Mouse (Mus musculus) embryonic fibroblast, embryonic 13.5 days (primary cell): ENCODE measurements around the gene Hlf. TPM values are rescaled to one million over a fixed set of nuclear protein-coding genes. Genes with fewer than 3 reads are reported as not detected.

Source experiments
- H3K27ac ChIP-seq: 2 replicates; pipeline ENCODE4 v1.5.1; 2012; ENCODE audit warnings: low read length, control low read depth, inconsistent platforms; ENCODE audit not compliant: insufficient read depth
- H3K4me1 ChIP-seq: 2 replicates; pipeline ENCODE4 v1.6.1; 2011; ENCODE audit warnings: low read length; ENCODE audit not compliant: control insufficient read depth, insufficient read depth
- H3K4me3 ChIP-seq: 2 replicates; pipeline ENCODE4 v1.5.1; 2011; ENCODE audit warnings: mild to moderate bottlenecking, control low read depth, low read length; ENCODE audit not compliant: insufficient read depth
- CTCF ChIP-seq: IDR thresholded peaks from 2 replicates; pipeline ENCODE4 v1.5.1; 2011; ENCODE audit warnings: mild to moderate bottlenecking, control low read depth, low read length, moderate library complexity, borderline replicate concordance; ENCODE audit not compliant: insufficient read depth
- POLR2A ChIP-seq: IDR thresholded peaks from 2 replicates; pipeline ENCODE4 v1.6.1; 2011; ENCODE audit warnings: low read depth, mild to moderate bottlenecking, control low read depth, low read length, moderate library complexity
- polyA plus RNA-seq: library from polyadenylated mRNA; stranded (reverse); fragments of >200 nt; gene quantifications from 2 replicates; pipeline ENCODE4 v1.2.4, GENCODE M21; 2011; ENCODE audit warnings: low read depth; ENCODE audit not compliant: missing spikeins, insufficient read length

The Hlf gene
- polyA plus RNA-seq, 1 experiment, result 2.8 TPM

DNA sequence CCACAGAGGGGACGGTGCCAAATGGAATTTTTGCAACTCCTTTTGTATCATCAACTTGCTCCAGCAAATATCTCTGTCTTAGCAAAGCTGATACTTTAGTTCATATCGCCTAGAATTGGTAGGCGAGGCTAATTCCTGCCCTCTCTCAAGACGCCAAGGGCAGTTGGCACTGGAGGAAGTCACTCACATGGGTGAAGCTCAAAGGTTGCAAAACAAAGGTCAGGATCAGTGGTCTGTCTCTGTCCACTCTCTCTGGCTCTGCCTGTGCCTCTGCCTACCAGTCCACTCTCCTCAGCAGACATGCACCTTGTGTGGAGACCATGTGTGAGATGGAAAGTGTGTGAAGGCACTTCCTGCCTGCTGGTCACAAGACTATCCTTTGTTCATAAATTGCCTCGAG lies 48.4 kb downstream of the Hlf start:
- H3K4me3 ChIP-seq, result no peak overlapping the region
- no peaks in the 10 kb centered on the region for H3K4me1 ChIP-seq
- H3K27ac ChIP-seq, result no peak overlapping the region
- TF ChIP-seq POLR2A, result no peak
- no peak for TF ChIP-seq CTCF

- Histone ChIP-seq H3K4me3 (no peak overlapping the region), H3K4me1 (no peaks in the 10 kb centered on the region), H3K27ac (no peak overlapping the region)
- no peak for TF ChIP-seq CTCF
- no peak for TF ChIP-seq POLR2A
Observed at GRCm38 (mm10) chr11:90340836-90341235, 49.9 kb downstream of the Hlf start.

- no peak overlapping the region for H3K27ac ChIP-seq
- H3K4me1 ChIP-seq, result no peaks in the 10 kb centered on the region
- TF ChIP-seq POLR2A (no peak), CTCF (no peak)
- H3K4me3 ChIP-seq, result no peak overlapping the region
Observed at GRCm38 (mm10) chr11:90334816-90335215, 55.9 kb downstream of the Hlf start.

DNA sequence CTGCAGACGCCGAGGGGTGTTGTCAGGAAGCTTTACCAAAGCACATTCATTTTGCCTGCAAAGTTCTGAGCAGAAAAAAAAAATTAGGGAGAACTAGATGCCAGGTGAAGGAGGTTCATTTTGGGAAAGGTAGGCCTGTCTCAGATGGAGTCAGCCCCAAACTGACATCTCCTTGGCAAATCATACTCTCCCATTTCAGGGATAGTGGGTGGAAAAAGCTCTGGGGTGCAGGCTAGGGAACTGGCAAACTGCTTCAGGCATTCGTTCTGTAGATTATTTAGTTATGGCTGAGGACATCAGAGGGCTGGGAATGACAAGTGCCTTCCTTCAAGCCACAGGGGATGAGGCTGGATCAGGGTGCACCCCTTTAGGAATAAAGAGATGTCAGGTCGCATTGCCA lies 58.0 kb downstream of the Hlf start:
- Histone ChIP-seq H3K4me1 (no peaks in the 10 kb centered on the region), H3K27ac (no peak overlapping the region), H3K4me3 (no peak overlapping the region)
- TF ChIP-seq CTCF (no peak), POLR2A (no peak)

DNA sequence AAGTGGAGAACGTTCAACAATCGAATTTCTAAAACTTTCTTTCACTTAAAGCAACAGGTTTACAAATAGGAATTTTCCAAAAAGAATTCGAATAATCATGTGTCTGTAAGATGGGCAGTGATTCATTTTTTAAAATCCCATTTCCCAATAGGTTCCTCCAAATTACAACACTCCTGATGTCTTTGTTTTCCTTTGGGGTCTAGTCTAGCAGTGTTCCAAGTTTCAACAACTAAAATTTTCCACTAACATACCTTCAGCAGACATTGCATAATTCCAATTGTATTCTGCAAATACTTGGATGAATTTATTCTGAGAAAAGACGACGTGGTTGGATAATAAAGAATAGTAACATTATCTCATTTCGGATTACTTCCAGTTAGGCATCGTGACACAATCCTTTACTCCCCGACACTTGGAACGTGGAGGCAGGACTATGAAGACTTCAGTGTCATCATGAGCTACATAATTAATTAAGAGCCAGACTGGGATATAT lies 60.4 kb downstream of the Hlf start:
- H3K27ac ChIP-seq, result no peak overlapping the region
- H3K4me3 ChIP-seq, result no peak overlapping the region
- no peak for TF ChIP-seq CTCF
- TF ChIP-seq POLR2A, result no peak
- H3K4me1 ChIP-seq, result no peaks in the 10 kb centered on the region

DNA sequence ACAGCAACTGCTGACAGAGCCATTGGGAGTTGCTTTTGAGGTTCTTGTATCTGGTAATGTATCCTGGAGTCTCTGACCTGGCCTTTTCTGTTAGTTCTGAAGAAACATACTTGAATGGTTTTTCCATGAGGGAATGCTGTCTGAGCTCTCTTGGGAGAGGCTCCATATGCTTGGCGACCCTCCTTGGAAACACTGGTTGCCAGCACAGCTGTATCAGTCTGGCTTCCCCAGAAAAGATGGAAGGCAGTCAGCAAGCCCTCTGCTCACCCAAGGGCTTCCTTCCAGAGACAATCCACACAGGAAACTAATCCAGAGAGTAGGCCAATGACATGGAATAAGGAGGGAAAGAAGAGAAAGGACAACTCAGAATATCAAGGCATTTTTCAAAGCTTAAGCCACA lies 63.9 kb downstream of the Hlf start:
- no peak for TF ChIP-seq POLR2A
- no peak for TF ChIP-seq CTCF
- H3K27ac ChIP-seq, result no peak overlapping the region
- no peak overlapping the region for H3K4me3 ChIP-seq
- no peaks in the 10 kb centered on the region for H3K4me1 ChIP-seq

GRCm38 (mm10) chr11:90326146-90326545 lies 64.5 kb downstream of the Hlf start:
- no peak for TF ChIP-seq CTCF
- TF ChIP-seq POLR2A, result no peak
- H3K27ac ChIP-seq, result no peak overlapping the region
- no peaks in the 10 kb centered on the region for H3K4me1 ChIP-seq
- no peak overlapping the region for H3K4me3 ChIP-seq

DNA sequence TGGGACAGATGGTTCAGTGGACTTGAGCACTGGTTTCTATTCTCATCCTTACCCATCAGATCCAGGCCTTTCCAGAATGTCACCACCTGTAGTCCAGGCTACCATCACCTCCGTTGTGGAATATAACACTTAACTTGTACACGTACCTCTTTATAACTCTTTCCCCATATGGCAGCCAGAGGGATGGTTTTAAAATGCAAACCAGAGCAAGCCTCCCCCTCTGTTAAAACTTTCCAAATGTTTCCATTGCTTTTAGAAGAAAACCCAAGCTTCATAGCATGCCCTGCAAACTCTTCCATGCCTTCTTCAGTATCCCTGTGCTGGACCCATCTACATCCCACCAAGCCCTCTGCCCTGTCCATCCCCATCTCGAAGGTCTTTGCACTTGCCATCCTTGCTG lies 66.1 kb downstream of the Hlf start:
- Histone ChIP-seq H3K4me3 (no peak overlapping the region), H3K27ac (no peak overlapping the region), H3K4me1 (no peaks in the 10 kb centered on the region)
- no peak for TF ChIP-seq CTCF
- no peak for TF ChIP-seq POLR2A

DNA sequence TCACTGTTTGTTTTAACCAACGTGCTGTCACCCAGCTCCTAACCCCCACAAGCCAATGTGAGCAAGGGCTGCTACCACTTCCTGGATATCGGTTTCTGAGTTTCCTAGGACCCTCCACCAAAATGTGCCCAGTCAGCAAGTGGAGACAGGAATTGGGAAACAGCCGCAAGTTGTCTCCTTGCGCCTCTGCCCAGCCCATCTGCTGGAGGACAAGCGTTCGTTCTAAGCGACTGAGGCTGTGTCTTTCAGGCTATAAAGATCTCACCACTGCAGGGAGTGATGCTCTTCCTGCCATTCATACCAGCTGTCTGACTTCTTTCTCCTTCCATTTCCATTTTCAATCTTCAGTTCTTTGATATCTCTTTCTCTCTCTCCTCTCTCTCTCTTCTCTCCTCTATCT lies 69.8 kb downstream of the Hlf start:
- H3K4me1 ChIP-seq, result no peaks in the 10 kb centered on the region
- H3K4me3 ChIP-seq, result no peak overlapping the region
- TF ChIP-seq POLR2A (no peak), CTCF (no peak)
- H3K27ac ChIP-seq, result no peak overlapping the region

DNA sequence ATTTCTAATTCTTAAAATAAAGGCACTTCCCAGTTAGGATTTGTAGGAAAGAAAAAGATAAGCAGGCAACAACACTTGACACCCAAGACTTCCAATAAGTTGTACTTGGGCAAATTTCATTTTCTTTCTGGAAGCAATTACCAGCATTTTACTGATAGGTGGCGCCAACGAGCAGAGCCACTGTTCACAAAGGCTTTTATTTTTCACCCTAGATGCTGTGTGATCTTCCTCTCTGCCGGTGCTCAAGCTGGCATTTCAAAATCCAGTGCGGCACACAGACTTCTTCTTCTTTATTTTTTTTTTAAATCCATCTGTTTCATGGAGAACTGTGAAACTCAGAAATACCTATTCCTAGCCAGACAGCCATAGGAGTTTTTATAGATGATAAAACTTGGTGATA lies 73.2 kb downstream of the Hlf start:
- Histone ChIP-seq H3K4me3 (no peak overlapping the region), H3K4me1 (no peaks in the 10 kb centered on the region), H3K27ac (no peak overlapping the region)
- TF ChIP-seq CTCF, result no peak
- no peak for TF ChIP-seq POLR2A

DNA sequence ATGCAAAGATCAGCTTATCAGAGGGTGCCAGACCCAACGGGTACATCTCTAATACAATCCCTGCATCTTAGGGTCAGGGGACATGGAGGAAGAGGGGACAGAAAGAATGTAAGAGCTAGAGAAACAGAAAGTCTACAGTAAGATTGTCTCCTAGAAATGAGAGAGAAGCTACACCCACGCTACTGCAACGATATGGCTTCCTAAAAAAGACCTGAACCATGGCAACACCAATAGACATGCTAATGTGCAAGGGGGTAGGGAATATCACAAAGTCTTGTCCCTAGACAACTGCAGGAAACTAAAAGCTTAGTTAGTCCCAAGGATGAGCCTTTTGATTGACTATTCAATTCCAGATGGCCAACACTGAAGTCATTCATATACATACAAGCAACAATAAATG lies 76.1 kb downstream of the Hlf start:
- no peaks in the 10 kb centered on the region for H3K4me1 ChIP-seq
- no peak overlapping the region for H3K4me3 ChIP-seq
- H3K27ac ChIP-seq, result no peak overlapping the region
- TF ChIP-seq POLR2A, result no peak
- no peak for TF ChIP-seq CTCF
